Mouse (Mus musculus): ENCODE data around the gene Cdk17. TPM values are rescaled to one million over a fixed set of nuclear protein-coding genes. Genes with fewer than 3 reads are reported as not detected.
A peak's percentile ranks its signal among the peaks of the same experiment; 100 is the strongest.

Gene Cdk17
- total RNA-seq (2021) = 100 to 1,000 TPM; 220 to 224 TPM
- long read RNA-seq, experiment 1, transcript Cdk17-201 (17 exons, 3,615 nt) = major isoform, 202 of 357 reads
- long read RNA-seq, experiment 1, partial matches to known transcripts = 130 of 357 reads
- long read RNA-seq, experiment 1, other reads (novel, unspliced or antisense) = 25 of 357 reads
- long read RNA-seq, experiment 2, transcript Cdk17-201 (17 exons, 3,615 nt) = major isoform, 132 of 275 reads
- long read RNA-seq, experiment 2, partial matches to known transcripts = 128 of 275 reads
- long read RNA-seq, experiment 2, other reads (novel, unspliced or antisense) = 14 of 275 reads

DNA sequence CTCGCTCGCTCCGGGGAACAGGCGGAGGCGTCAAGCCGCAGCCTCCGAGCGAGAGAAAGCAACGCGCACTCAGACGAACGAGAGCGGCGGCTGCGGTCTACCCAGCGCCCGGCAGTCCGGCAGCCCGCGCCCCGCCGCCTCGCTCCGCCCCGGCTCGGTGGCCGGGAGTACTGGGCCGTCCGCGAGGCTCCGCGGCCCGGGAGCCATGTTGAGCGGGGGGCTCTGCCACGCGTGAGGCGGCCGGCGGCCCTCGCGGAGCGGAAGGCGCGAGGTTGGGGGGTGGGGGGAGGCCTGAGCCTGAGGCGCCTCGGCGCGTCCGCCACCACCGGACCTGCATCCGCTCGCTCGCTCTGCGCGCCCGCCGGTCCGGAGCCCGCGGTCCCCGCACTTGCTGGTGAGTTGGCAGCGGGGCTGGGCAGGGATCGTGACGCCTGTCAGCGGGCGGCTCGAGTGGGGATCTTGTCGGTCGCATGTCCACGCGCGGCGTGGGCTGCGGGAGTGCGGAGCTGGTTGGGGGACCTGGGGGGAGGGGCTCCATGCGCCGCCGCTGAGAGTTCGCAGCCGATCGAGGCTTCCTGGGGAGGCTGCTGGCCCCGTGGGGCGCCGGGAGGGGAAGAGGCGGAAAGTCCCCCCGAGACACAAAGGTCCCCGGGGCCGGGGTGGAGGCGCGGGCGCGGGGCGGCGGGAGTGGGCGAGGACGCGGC lies at the start of gene Cdk17:
Gene Cdk17, plus strand, starts transcription at position 69 of the 704 bp plus-strand sequence.
- DNase-seq (ENCODE audit: low spot score in 2 of 2) = peak; percentile 50 to 65

DNA sequence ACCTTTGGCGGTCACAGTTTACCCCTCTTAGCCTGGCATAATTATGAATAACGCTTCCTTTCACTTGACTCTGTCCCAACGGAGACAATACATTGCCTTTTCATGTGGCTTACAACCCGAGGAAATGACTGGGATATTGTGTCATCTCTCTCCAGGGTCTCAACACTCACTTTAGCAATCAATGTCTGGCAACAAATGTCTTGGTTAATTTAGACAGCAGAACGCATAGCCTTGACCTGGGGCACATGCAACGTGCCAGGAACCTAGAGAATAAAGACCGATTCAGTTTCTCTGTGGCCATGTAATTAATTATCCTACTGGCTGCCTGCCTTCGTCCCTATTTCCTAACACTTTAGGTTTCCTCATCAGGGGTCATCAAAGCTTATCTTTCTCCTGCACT lies 49.3 kb upstream of the Cdk17 start:
- no peak for DNase-seq (ENCODE audit: low spot score in 2 of 2)

DNA sequence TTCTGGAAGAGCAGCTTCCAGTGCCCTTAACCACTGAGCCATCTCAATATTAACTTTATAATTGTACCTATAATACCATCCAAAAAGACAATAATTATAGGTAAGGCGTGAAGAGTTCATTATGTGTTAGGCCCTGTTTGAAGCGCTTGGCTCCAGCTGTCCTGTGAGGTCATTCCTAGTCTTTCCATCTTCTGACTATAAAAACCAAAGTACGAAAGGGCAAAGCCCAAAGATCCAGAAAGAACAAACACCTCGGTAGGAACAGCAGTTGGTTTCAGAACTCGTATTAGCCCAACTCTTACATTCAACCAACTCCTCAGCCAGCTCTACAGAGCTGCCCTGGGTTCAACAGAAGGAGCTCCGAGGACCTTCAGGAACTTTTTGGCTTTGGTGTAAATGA lies 48.7 kb upstream of the Cdk17 start:
- no peak for DNase-seq (ENCODE audit: low spot score in 2 of 2)

DNA sequence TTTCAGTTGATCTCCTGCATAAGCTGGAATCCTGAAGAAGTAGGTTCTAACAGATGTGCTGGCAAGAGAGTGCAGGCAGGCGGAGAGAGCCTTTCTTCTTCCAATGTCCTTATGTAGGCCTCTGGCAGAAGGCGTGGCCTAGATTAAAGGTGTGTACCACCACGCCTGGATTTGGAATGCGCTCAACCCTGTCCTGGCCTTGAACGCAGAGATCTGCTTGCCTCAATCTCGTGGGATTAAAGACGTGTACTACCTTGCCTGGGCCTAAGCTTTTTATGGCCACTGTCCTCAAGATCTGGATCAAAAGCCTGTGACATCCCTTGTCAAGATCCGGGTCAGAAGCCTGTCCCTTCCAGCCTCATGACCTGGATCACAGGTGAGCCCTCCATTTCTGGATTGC lies 46.7 kb upstream of the Cdk17 start:
- no peak for DNase-seq (ENCODE audit: low spot score in 2 of 2)

DNA sequence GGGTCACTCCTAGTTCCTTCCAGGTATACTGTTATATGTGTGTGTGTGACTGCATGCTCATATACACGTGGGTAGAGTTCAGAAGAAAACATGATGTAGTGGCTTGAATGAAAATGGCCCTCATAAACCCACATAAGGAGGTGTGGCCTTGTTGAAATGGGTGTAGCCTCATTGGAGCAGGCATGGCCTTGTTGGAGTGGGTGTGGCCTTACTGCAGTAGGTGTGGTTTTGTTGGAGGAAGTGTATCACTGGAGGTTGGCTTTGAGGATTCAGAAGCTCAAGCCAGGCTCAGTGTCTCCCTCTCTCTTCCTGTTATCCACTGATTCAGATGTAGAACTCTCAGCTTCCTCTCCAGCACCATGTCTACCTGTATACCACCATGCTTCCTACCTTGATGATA lies 45.9 kb upstream of the Cdk17 start:
- DNase-seq (ENCODE audit: low spot score in 2 of 2) = no peak

GRCm38 (mm10) chr10:93115743-93116142 lies 44.9 kb upstream of the Cdk17 start:
- no peak for DNase-seq (ENCODE audit: low spot score in 2 of 2)

DNA sequence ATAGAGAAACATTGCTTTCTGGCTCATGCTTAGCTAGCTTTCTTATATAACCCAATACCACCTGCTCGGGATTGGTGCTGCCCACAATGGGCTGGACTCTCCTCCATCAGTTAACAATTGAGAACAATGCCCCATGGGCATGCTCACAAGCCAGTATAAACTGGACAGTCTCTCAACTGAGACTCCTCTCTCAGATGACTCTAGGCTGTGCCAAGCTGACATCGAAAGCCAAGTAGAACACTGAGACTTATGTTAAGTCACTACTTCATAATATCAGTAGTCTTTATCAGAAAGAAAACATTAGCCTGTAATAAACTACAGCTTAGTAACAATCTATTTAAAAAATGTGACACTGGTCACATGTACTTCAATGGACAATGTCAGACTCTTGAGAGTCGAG lies 44.0 kb upstream of the Cdk17 start:
- DNase-seq (ENCODE audit: low spot score in 2 of 2) = no peak

DNA sequence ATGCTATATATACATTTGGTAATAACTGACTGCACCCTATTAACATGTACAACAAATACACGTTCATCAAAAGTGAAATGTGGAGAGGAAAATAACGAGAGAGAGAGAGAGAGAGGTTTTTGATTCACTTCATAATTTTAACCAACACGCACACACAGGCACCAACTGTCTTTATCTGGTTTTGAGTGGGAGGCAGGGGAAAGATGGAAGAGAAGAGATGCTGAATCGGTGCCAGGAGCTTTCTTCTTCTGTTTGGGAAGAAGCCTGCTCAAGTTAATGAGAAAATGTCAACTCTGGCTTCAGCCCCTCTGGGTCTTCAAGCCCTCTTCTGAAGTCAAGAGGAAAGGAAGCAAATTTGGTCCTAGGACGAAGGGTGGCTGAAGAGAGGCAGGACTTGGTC lies 40.9 kb upstream of the Cdk17 start:
- DNase-seq (ENCODE audit: low spot score in 2 of 2) = peak; percentile 62 to 65

- DNase-seq (ENCODE audit: low spot score in 2 of 2) = no peak
These were observed 39.3 kb upstream of the Cdk17 start for GRCm38 (mm10) chr10:93121262-93121860.

DNA sequence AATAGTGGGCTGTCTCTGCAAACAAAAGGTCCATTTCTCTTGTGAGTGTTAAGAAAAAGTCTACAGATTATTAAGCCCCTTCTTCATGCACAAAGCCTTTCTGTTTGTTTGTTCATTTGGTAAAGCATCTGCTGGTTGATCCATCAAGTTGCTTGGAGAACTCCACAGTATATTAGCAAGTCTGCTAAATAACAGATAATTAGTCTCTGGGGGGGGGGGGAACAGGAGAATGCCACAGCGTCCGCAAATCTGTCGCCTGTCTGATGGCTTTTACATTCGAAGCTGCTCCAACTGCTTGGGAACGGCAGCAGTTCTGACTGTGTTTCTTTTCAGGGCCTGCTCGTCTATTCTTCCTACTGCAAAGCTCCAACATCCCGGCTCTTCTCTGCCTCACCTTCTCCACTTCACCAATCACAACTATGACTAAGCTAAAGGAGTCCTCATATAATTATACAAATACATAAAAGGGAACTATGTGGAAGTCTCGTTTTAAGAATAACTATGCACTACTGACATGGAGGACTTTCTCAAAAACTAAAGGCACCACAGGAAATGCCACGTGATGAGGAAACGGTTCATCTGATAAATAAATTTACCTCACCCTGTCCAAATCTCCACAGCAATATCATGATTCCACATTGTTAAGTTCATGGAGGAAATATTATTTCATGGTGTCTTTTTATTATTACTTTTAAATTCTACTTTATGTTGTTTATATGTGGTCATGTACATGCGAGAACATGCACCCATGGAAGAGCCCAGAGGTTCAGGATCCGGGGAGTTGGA lies 38.1 kb upstream of the Cdk17 start:
- DNase-seq (ENCODE audit: low spot score in 2 of 2) = no peak

GRCm38 (mm10) chr10:93123310-93123709 lies 37.4 kb upstream of the Cdk17 start:
- DNase-seq (ENCODE audit: low spot score in 2 of 2) = no peak

DNA sequence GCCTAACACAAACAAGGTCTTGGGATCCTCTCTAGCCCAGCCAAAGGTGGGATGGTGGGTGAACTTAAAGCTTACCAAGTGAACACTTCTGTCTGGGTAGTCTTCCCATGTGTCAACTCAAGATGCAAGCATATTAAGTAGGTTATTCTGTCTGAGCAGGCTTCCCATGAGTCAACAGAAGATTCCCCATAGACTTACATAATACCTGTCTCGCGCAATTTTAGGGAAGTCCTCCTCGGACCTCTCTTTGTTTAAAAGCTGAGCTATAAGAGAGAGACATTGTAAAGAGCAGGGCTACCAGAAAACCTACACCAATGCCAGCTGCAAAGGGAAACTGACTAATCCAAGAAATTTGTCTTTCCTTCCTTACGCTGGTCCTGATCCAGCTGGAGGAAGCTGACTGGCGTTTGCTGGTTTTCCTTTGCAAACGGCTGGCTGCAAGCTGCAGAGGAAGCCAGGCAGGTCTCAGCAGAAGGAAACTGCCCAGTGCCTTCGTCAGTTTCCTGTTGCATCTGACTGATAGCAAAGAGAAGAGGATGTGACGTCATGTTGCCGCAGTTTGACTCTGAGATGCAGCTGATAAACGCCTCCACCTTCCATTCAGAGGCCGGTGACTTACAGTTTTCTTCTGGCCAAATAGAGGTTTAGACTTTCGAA lies 36.6 kb upstream of the Cdk17 start:
- peak; percentile 26 to 44 for DNase-seq (ENCODE audit: low spot score in 2 of 2)

DNA sequence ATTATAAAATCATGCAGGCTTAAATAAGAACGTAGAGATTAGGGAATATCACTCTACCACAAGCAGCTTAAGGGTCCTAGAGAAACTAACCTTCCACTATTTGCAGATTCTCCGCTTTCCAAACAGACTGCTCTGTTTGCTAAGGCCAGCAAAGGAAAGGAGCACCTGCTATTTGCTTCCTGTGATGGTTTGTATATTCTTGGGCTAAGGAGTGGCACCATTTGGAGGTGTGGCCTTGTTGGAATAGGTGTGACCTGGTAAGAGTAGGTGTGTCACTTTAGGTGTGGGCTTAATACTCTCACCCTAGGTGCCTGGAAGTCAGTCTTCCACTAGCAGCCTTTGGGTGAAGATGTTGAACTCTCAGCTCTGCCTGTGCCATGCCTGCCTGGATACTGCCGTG lies 34.6 kb upstream of the Cdk17 start:
- no peak for DNase-seq (ENCODE audit: low spot score in 2 of 2)

DNA sequence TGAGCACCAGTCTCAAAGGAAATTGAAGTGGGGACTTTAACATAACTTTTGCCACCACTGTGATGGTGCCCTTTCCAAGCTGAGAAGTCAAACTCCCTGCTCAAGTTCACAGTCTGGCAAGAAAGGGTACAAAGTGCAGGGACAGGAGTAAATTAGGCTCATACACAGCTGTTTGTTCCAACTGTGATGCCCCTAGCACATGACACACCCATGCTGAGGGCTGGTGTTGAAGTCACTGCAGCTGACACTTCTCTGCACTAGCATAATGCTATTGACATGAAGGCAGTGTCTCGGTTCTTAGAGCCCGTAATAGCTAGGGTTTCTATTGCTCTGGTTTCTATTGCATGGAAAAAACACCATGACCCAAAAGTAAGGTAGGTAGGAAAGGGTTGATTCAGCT lies 32.1 kb upstream of the Cdk17 start:
- DNase-seq (ENCODE audit: low spot score in 2 of 2) = no peak

DNA sequence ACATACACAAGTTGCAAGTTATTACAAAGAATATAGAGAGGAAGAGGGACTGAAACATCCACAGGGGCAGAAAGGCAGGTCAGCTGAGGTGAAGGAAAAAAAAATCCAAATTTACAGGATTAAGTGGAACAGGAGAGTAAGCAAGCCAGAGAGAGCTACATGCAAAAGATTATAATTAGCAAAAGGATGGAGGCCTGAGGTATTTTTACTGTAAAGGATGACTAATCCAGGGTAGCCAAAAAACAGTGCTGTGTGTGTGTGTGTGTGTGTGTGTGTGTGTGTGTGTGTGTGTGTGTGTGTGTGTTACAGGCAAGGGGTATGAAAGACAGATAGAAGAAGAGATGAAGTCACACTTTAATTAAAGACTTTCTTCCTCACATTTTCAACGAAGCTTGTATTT lies 31.3 kb upstream of the Cdk17 start:
- peak in 1 of 2 experiments; percentile 37 for DNase-seq (ENCODE audit: low spot score in 2 of 2)

DNA sequence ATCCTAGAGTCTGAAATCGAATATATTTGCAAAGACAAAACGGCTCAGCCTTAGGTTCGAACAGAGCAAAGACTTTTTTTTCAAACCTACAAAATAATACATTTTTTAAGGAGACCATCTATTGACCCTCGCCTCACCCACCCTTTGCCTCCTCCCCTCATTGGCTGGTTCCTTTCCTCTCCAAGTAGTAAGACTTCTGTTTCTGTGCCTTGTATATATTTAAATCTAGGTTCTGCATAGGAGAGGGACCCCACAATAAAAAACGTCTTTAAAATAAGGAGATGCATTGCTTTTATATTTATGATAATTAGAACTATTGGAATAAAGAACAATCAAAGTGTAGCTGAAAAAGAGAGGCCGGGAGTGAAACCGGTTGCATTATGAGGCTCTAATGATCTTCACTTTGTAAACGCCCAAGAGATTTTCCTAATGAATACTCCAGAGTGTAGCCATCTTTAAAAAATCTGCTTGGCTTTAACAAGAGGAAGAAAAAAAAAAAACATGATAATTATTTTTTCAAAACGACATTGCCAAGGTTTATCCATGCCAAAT lies 30.7 kb upstream of the Cdk17 start:
- no peak for DNase-seq (ENCODE audit: low spot score in 2 of 2)

- no peak for DNase-seq (ENCODE audit: low spot score in 2 of 2)
These were observed 30.2 kb upstream of the Cdk17 start for GRCm38 (mm10) chr10:93130456-93130940.

DNA sequence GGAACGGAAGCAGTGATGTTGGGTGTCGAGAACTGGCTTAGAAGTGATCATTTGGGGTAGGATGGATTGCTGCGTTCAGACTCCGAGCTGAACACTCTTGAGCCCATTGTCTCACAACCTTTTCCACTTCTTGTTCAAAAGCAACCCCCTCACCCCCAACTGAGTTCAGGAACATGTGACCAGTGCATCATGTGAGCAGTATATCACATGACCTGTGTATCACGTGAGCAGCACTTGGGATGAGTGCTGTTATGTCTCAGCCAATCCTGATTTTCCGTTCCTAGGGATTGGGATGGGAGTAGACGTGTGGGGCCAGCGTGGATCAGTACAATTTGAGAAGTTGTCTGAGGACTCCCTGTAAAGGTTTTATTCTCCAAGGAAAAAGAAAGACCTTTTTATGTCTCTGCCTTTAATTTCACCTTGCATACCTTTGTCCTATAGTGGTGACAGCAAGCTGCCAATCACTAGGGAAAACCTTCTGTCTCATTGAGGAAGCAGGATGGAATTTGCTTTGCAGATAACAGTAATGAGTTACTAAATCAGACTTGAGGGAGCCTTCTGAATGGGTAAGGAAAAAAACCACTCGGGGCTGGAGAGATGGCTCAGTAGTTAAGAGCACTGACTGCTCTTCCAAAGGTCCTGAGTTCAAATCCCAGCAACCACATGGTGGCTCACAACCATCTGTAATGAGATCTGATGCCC lies 28.7 kb upstream of the Cdk17 start:
- DNase-seq (ENCODE audit: low spot score in 2 of 2) = no peak

DNA sequence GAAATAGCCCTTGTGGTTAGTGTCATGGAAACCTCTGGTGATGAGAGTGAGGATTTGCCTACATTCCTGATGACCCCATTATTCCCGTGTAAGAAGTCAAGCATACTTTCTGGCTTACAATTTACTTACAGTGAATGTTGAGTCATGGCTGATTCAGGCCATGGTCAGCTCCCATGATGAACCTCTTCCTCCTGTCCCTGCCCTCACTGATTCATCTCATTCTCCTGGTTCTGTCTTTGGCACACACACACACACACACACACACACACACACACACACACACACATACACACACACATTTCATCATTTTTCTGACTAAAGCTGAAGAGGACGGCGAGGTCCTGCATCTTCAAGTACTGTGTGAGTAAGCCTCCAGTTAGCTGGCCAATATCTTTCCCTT lies 21.9 kb upstream of the Cdk17 start:
- DNase-seq (ENCODE audit: low spot score in 2 of 2) = no peak

GRCm38 (mm10) chr10:93140778-93141177 lies 19.9 kb upstream of the Cdk17 start:
- no peak for DNase-seq (ENCODE audit: low spot score in 2 of 2)

All from left cerebral cortex, adult 18-20 months (tissue).